Mouse (Mus musculus) erythroid progenitor cell, adult 5-6 weeks (primary cell): ENCODE measurements around the gene Prrc2b. TPM values are rescaled to one million over a fixed set of nuclear protein-coding genes. Genes with fewer than 3 reads are reported as not detected.

ENCODE experiments used
- ATAC-seq: replicated peaks from 2 replicates; pipeline ENCODE4 v1.8.0; 2016; ENCODE audit warnings: moderate number of reproducible peaks, mild to moderate bottlenecking, moderate TSS enrichment, inconsistent platforms; ENCODE audit not compliant: poor library complexity, low FRiP score, severe bottlenecking
- total RNA-seq, 2 experiments: library from RNA; stranded (forward) in 1 of 2; stranded (reverse) in 1 of 2; fragments of 150-400 nt in 1 of 2; fragments of 186-747, 209-891 nt in 1 of 2; gene quantifications; 2 replicates each; pipeline versions ENCODE4 v1.2.3 to v1.2.4; 2015 to 2017; ENCODE audit warnings: low replicate concordance in 2 of 2

Gene Prrc2b
- total RNA-seq, 2 experiments from 2014 or later = 11.1 to 26.4 TPM

DNA sequence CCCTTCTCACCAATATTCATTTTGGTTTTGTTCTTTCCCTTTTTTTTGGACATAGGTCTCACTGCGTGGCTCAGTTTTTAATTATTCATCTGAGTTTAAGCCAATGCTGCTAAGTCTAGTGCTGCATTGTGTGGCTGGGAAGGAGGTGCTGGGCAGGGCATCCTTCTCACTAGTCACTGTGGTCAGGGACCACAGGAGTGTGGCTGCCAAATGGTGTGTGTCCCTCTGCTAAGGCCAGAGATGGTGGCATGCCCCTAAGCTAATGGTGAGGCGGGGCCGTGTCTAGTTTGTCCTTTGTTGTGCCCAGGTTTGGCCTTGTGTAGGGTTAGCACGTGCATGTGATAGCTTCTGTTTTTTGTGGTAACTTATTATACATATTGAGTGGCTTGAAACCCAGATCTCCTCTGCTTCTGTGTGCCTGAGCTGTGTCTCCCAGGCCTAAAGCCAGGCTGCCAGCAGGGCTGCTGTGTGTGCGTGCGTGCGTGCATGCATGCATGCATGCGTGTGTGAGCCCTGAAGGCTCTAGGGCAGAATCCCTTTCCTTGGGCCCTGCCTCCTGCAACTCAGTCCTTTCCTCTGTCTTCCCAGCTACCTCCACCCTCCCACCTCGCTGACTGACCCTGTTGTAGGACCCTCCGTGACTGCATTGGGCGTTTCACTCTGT, 26.6 kb downstream of the Prrc2b start:
- ATAC-seq = no peak

GRCm38 (mm10) chr2:32179363-32179762, 28.5 kb downstream of the Prrc2b start:
- ATAC-seq = no peak

GRCm38 (mm10) chr2:32180127-32180526, 29.2 kb downstream of the Prrc2b start:
- no peak for ATAC-seq

DNA sequence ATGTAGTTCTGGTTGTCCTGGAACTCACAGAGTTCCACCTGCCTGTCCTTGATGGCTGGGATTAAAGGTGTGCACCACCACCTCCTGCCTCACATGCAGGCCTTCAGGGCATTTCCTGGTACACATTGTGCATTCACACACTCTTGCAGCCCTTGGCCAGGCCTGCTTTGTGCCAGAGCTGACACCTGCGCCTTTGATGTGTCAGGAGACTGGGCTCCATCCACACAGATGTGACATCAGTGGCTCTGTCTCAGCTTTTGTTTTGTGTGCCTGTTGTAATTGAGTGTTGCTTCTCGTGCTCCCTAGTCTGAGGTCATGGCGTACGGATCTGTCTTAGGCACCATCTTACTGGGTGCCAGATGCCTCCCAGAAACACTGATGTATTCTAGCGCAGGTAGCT, 30.5 kb downstream of the Prrc2b start:
- no peak for ATAC-seq

DNA sequence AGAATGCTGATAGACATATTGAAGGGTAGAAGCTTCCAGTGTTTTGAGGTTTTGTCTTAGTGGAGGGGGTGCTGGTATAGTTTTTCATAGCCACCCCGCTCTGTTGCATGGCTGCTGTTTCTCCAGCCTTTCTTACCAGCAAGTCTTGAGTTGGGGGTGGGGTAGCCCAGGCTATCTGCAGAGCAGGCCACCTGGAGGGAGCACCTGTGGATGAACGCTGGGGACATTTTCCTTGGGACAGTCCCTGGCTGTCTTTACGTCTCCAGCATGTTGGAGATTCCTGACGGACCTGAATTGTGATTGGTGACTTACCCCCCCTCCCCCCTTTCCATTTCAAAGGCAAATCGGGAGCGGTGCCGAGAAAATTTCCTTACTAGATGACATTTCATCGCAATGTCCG, 31.2 kb downstream of the Prrc2b start:
- ATAC-seq = no peak

GRCm38 (mm10) chr2:32182676-32183296, 31.9 kb downstream of the Prrc2b start:
- no peak for ATAC-seq

GRCm38 (mm10) chr2:32187019-32187551, 36.2 kb downstream of the Prrc2b start:
- no peak for ATAC-seq

DNA sequence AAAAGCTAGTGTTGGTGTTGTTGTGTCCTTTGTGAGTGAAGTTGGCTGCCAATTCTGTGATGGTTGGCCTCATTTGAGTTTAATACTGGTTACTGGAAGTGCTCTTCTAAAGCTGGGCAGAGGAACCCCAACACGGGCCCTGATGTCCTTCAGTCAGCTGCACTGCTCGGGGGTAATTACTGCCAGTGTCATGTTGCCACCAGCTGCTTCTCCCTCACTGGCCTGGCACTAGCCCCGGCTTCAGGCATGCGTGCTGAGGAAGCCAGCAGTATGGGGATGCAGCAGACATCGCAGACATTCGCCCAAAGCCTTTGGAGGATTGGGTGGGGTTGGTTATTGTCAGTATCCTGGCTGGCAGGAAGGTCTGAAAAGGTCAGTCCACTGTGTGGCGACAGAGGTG, 36.8 kb downstream of the Prrc2b start:
- ATAC-seq = no peak

DNA sequence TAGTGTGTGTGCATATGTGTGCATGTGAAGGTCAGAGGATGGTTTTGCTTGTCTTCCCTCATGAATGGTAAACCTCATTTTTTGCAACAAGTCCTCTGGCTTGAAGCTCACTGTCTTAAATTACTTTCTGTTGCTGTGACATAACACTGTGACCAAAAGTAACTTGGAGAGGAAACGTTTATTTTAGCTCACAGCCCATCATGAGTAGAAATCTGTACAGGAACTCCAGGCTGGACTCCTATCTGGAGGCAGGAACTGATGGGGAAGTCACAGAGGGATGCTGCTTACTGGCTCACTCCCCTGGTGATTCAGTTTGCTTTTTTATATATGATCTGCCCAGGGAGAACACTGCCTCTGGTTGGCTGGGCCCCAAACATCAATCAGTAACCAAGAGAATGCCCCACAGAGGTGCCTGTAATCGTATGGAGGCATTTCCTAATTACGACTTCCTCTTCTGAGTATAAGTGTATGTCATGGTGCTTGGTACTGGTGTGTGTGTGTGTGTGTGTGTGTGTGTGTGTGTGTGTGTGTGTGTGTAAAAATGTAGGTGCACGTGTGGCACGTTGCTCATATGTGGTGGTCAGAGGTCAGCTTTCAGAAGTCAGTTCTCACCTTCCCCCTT, 38.3 kb downstream of the Prrc2b start:
- no peak for ATAC-seq

DNA sequence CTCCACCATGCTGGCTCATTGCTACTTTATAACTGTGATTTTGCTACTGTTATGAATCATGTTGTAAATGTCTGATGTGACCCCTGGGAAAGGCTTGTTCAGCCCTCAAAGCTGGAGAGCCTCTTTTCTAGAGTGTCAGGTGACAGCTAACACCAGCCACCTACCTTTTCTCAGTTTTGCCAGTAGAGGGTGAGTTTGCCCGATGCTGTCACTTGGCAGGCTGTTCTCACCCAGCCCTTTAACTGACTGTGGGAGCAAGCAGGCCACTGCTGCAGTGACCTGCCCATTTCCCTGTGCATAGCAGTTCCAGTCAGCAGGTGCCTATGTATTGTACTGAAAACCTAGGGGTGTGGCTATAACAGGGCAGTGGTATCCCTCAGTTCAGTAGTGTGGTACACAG, 39.7 kb downstream of the Prrc2b start:
- ATAC-seq = no peak

DNA sequence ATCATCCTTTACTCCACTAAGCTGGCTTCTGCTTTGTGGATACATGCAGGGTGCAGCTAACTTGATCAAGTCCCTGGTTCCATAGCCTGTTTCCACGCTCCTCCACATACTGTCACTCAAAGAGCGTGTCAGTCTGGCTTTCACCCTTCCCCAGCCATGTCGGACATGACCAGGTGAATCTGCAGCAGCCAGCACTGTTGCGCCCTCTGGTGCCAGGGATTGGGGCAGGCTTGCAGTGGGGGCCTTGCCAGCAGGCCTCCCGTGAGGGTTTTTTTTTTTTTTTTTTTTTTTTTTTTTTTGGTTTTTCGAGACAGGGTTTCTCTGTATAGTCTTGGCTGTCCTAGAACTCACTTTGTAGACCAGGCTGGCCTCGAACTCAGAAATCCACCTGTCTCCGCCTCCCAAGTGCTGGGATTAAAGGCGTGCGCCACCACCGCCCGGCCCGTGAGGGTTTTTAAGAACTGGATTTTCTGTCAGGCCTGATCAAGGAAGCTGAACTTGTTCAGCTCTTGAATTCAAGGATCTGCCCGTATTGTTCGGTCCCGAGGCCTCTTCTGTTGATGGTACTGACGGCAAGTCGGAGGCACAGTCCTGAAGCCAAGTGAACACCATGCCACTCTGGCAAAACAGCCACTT, 41.1 kb downstream of the Prrc2b start:
- ATAC-seq = 0 out of 2 replicates have a peak, but pooled peaks have one; percentile 64

- no peak for ATAC-seq
Measured at GRCm38 (mm10) chr2:32198977-32199376, 48.1 kb downstream of the Prrc2b start.

DNA sequence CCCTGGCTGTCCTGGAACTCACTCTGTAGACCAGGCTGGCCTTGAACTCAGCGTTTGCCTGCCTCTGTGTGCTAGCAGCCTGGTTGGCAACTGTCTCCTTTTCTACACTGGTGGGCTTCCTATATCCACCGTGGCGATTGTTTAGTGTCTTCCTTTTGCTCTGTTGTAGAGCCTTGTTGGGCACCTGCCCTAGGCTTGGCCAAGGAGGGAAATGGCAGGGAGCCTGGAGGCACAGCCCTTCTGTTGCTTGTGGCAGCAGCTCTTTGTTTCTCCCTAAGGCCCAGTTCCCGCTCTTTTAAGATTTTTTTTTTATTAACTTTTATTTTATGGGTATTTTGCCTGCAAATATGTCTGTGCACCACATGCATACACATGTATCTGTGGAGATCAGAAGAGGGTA, 49.2 kb downstream of the Prrc2b start:
- no peak for ATAC-seq

DNA sequence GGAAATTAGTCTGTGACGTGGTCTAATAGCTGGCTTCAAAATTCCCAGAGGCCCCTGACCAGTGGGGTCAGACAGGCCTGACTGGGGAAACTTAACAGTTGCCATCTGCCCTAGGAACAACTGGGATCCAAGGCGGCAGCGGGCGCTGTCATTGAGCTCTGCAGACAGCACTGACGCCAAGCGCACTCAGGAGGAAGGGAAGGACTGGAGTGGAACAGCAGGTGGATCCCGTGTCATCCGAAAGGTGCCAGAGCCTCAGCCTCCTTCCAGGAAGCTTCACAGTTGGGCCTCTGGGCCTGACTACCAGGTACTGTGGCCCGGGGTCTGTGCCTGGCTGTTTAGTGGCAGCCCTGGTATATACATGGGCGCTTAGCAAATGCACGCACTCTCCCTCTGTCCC, 49.8 kb downstream of the Prrc2b start:
- ATAC-seq = no peak

DNA sequence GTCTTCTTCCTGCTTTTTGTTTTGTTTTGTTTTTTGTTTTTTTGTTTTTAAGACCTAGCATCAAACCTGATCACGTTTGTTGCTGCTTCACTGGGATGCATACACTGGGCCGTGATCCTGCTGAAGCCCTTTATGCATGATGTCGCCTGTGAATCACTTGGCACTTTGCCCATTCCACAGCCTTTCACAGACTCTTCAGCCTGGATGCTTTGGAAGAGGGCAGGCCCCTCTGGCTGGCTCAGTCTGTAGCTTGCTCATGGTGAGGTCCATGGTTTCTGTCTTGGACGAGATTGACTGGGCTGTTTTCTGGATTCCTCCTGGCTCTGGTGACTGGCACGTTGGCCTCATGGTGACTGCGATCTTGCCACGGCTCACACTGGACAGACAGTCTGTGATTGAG, 50.6 kb downstream of the Prrc2b start:
- ATAC-seq = no peak

DNA sequence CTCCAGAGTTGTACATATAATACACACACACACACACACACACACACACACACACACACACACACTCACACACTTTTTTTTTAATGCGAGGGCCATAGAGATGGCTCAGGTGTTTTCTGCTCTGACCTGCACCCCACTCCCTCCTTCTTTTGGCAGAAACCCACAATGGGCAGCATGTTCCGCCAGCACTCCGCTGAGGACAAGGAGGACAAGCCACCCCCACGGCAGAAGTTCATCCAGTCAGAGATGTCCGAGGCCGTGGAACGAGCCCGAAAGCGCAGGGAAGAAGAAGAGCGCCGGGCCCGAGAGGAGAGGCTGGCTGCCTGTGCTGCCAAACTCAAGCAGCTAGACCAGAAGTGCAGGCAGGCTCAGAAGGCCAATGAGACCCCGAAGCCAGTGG, 53.0 kb downstream of the Prrc2b start:
- ATAC-seq = no peak

- ATAC-seq = no peak
Measured at GRCm38 (mm10) chr2:32207682-32208081, 56.8 kb downstream of the Prrc2b start.

DNA sequence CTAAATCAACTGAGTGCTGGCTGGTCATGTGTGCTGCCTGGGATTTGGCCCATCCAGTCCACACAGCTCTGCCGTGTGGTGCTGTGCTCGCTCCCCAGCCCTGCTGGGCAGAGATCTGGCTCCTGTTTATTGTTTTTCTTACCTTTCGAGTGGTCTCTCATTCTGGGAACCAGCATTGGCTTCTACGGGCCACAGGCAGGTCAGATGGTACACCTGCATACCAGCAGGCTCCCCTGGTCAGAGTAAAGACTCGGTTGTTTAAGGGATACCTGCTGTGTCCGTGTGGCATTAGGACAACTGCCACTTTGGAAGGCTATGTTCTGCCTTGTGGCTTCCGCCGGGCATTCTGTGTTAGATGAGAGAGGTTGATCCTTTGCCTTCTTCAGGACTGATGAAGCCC, 60.8 kb downstream of the Prrc2b start:
- ATAC-seq = no peak

GRCm38 (mm10) chr2:32213000-32213399, 62.1 kb downstream of the Prrc2b start:
- no peak for ATAC-seq

- no peak for ATAC-seq
Measured at GRCm38 (mm10) chr2:32215576-32215975, 64.7 kb downstream of the Prrc2b start.

GRCm38 (mm10) chr2:32216506-32216905, 65.6 kb downstream of the Prrc2b start:
- ATAC-seq = no peak
